In genomic region chr4:127236631-127237030, GRCm38 (mm10) we compare ENCODE assay signal across 7 mouse cellular contexts. TPM values are rescaled to one million over a fixed set of nuclear protein-coding genes. Genes with fewer than 3 reads are reported as not detected.
DNase-seq lines count a peak whose midpoint lies in the region; ATAC-seq and TF ChIP-seq lines count a peak whose summit lies in the region.

No protein-coding gene starts in this region.

- H3K27me3 ChIP-seq in liver, adult 2 months (ENCODE audit: control insufficient read depth, insufficient read depth, low read length) = peaks cover 5% of the 10 kb centered on the region; the same call in 1 of the 2 replicates
- H3K27me3 ChIP-seq in embryonic facial prominence, embryonic 14.5 days (replicated peaks; ENCODE audit: control insufficient read depth, insufficient read depth, low read length) = peaks cover 8% of the 10 kb centered on the region
- H3K27me3 ChIP-seq in intestine, embryonic 15.5 days (replicated peaks) = peaks cover 24% of the 10 kb centered on the region
- peaks cover 11% of the 10 kb centered on the region; the same call in 1 of the 2 replicates for H3K27me3 ChIP-seq in neural tube, embryonic 13.5 days

- no peaks in the 10 kb centered on the region for H3K4me1 ChIP-seq in liver, adult 2 months (ENCODE audit: control insufficient read depth, insufficient read depth, low read length)
- H3K4me1 ChIP-seq in embryonic facial prominence, embryonic 14.5 days (ENCODE audit: control insufficient read depth, insufficient read depth, low read length) = no peaks in the 10 kb centered on the region
- H3K4me1 ChIP-seq in intestine, embryonic 15.5 days (replicated peaks) = peaks cover 8% of the 10 kb centered on the region
- peaks cover 34% of the 10 kb centered on the region for H3K4me1 ChIP-seq in neural tube, embryonic 13.5 days (replicated peaks)

- H3K9me3 ChIP-seq in embryonic facial prominence, embryonic 14.5 days (ENCODE audit: control insufficient read depth, low read length) = no peaks in the 10 kb centered on the region
- H3K9me3 ChIP-seq in intestine, embryonic 15.5 days = no peaks in the 10 kb centered on the region
- H3K9me3 ChIP-seq in neural tube, embryonic 13.5 days = no peaks in the 10 kb centered on the region

- H3K4me2 ChIP-seq in embryonic facial prominence, embryonic 14.5 days (ENCODE audit: low read depth, low read length) = peak overlapping the region; percentile 99
- peak overlapping the region; percentile 100 for H3K4me2 ChIP-seq in intestine, embryonic 15.5 days (replicated peaks)
- H3K4me2 ChIP-seq in neural tube, embryonic 13.5 days = peak overlapping the region; percentile 92

- no peaks in the 10 kb centered on the region for H3K79me2 ChIP-seq in liver, adult 2 months (ENCODE audit: control insufficient read depth, insufficient read depth, low read length)

- no peak for DNase-seq in liver, adult 2 months (ENCODE audit: extremely low read depth, low read depth, low spot score)
- no peak for DNase-seq in liver
- DNase-seq in embryonic facial prominence, embryonic 14.5 days (ENCODE audit: low spot score) = peak; percentile 8
- no peak for DNase-seq in right cerebral cortex, adult 18-20 months
- DNase-seq in left cerebral cortex, adult 11 months (ENCODE audit: low spot score) = no peak

- no peak overlapping the region for H3K27ac ChIP-seq in liver, adult 2 months (replicated peaks; ENCODE audit: insufficient read depth, low read depth, low read length)
- no peak overlapping the region for H3K27ac ChIP-seq in embryonic facial prominence, embryonic 14.5 days (replicated peaks; ENCODE audit: low read depth, low read length)
- H3K27ac ChIP-seq in intestine, embryonic 15.5 days = no peak overlapping the region
- peak overlapping the region; percentile 89 for H3K27ac ChIP-seq in neural tube, embryonic 13.5 days (replicated peaks)

- 13% methylated on average over 14 of the region's 14 CpGs for WGBS in liver, adult 2 months
- 1% methylated on average over 13 of the region's 14 CpGs for WGBS in embryonic facial prominence, embryonic 14.5 days
- WGBS in intestine, embryonic 15.5 days = 4% methylated on average over 14 of the region's 14 CpGs
- under 1% methylated on average over 14 of the region's 14 CpGs for WGBS in neural tube, embryonic 13.5 days

- H3K4me3 ChIP-seq in liver, adult 2 months (ENCODE audit: insufficient read depth, low read depth, low read length) = peak overlapping the region; percentile 45; the same call in 1 of the 2 replicates
- peak overlapping the region; percentile 58 for H3K4me3 ChIP-seq in embryonic facial prominence, embryonic 14.5 days (ENCODE audit: low read depth, low read length)
- H3K4me3 ChIP-seq in intestine, embryonic 15.5 days (replicated peaks) = peak overlapping the region; percentile 55
- H3K4me3 ChIP-seq in neural tube, embryonic 13.5 days = peak overlapping the region; percentile 55

- H3K36me3 ChIP-seq in liver, adult 2 months (ENCODE audit: control insufficient read depth, insufficient read depth, low read length) = no peaks in the 10 kb centered on the region
- H3K36me3 ChIP-seq in embryonic facial prominence, embryonic 14.5 days (ENCODE audit: control insufficient read depth, insufficient read depth, low read length) = no peaks in the 10 kb centered on the region
- H3K36me3 ChIP-seq in intestine, embryonic 15.5 days = no peaks in the 10 kb centered on the region
- 0 out of 2 replicates have a peak, but pooled peaks cover 4% of the 10 kb centered on the region for H3K36me3 ChIP-seq in neural tube, embryonic 13.5 days

- no peak for TF ChIP-seq POLR2A in liver, adult 2 months (IDR thresholded peaks at IDR 0.05; ENCODE audit: extremely low read depth, insufficient read depth, low read length)

- peak overlapping the region; percentile 59 for H3K9ac ChIP-seq in liver, adult 2 months (ENCODE audit: low read depth, low read length)
- peak overlapping the region; percentile 69 for H3K9ac ChIP-seq in embryonic facial prominence, embryonic 14.5 days (ENCODE audit: low read depth, low read length)
- peak overlapping the region; percentile 53 for H3K9ac ChIP-seq in intestine, embryonic 15.5 days
- H3K9ac ChIP-seq in neural tube, embryonic 13.5 days = peak overlapping the region; percentile 86

- no peak for ATAC-seq in embryonic facial prominence, embryonic 14.5 days (ENCODE audit: low read depth)
- peak; percentile 48 for ATAC-seq in intestine, embryonic 15.5 days
- ATAC-seq in neural tube, embryonic 13.5 days (ENCODE audit: low read depth) = peak; percentile 19; the same call in 1 of the 2 replicates

- TF ChIP-seq CTCF in liver, adult 2 months (IDR thresholded peaks at IDR 0.05; ENCODE audit: low read depth, low read length) = no peak

RNA-seq across cellular contexts. Expression of gene Smim12, which starts 7.0 kb away (rescaled TPM):
- total RNA-seq in liver, adult 2 months (2014; rRNA removed) = 24.4 and 27.1 TPM in 2 replicates
- polyA plus RNA-seq in liver, adult 2 months (2012; rRNA removed) = 24.1 and 32.3 TPM in 2 replicates
- 45.7 and 47.9 TPM in 2 replicates for polyA plus RNA-seq in embryonic facial prominence, embryonic 14.5 days (2014; fragmentation: Nextera tagmentation; extraction: Ambion mirVana)
- 56.3 and 57.1 TPM in 2 replicates for polyA plus RNA-seq in intestine, embryonic 15.5 days (2015; fragmentation: Nextera tagmentation; extraction: Ambion mirVana)
- 57.9 and 60.3 TPM in 2 replicates for polyA plus RNA-seq in neural tube, embryonic 13.5 days (2015; fragmentation: Nextera tagmentation; extraction: Ambion mirVana)
